Mouse (Mus musculus) left cerebral cortex, postnatal 36 days (tissue): ENCODE data around the gene Vwf. TPM values are rescaled to one million over a fixed set of nuclear protein-coding genes. Genes with fewer than 3 reads are reported as not detected.

Experiments
- DNase-seq, 2 experiments: peaks; one replicate each; pipeline ENCODE4 v3.0.0; 2021 to 2022; ENCODE audit warnings: low spot score in 2 of 2, mixed read lengths in 1 of 2
- intact Hi-C: fragments of 180-260 bp; cut with DNase I; formaldehyde crosslinking; loops from one replicate; pipeline ENCODE4 v1.15.1; 2025
- total RNA-seq, 2 experiments: library from RNA; stranded (reverse); gene quantifications; 2 replicates each; pipeline ENCODE4 v1.2.3; 2021

Vwf gene
- total RNA-seq, 2 experiments from 2014 or later = 15.4 to 18.6 TPM

- intact Hi-C loops = no loop called here
These were observed 143.6 kb downstream of the Vwf start, which contains the start of gene Ano2 for GRCm38 (mm10) chr6:125690057-125690703. TSS of gene Ano2 (plus strand) at chr6:125690419.

GRCm38 (mm10) chr6:125701146-125701545, 154.6 kb downstream of the Vwf start:
- DNase-seq = no peak
- intact Hi-C loops = no loop called here

More at GRCm38 (mm10) chr6:125690057-125690703, 143.6 kb downstream of the Vwf start, which contains the start of gene Ano2:
- DNase-seq = peak in 1 of 2 experiments; percentile 9

DNA sequence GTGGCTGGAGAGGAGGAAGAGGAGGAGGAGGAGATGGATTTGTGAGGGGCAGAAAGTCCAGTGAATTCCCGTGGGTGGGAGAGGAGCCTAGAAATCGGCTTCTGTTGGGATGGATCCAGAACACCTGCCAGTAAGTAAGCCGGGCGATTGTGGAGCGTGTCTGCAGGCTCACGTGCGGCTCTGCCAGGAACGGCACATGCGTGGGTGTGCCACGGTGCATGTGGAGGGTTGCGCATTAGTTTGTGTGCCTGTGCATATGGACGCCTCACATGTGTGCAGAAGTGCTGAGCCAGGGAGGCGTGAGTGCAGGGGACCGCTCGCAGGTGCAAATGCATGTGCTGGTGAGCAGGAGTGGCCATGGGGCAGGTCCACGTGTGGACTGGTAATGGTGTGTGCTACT, 164.7 kb downstream of the Vwf start:
- DNase-seq = peak; percentile 53 to 64
- intact Hi-C loops = no loop called here

- DNase-seq = no peak
- intact Hi-C loops = no loop called here
These were observed 179.8 kb downstream of the Vwf start for GRCm38 (mm10) chr6:125726408-125726807.

GRCm38 (mm10) chr6:125727484-125727911, 180.9 kb downstream of the Vwf start:
- intact Hi-C loops = no loop called here
- DNase-seq = no peak

DNA sequence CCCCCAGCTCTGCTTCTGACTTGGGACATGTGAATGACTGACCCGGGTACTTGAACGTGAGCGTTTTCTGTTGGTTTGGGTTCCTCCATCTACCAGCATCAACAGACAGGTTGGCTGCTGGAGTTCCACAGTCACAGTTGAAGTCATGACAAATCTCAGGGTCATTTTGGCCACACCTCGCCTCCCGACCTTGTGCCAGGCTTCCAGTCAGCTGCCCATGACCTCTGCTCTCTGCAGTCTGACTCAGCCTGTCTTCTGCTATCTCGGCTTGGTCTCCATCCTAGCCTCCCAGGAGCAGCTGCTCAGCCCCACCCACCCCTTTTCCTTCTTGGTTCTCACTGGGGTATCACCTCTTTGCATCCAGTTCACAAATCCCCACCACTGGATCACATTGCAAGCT, 182.9 kb downstream of the Vwf start:
- DNase-seq = no peak
- intact Hi-C loops = no loop called here

- intact Hi-C loops = no loop called here
These were observed 183.5 kb downstream of the Vwf start for GRCm38 (mm10) chr6:125729986-125730535.

More at GRCm38 (mm10) chr6:125729986-125730535, 183.5 kb downstream of the Vwf start:
- no peak for DNase-seq

Other genes starting within 250 kb of the Vwf start
- 1 to 10 TPM; 7.4 to 8.4 TPM for gene Ltbr, start 232.9 kb upstream of the Vwf start, total RNA-seq
- gene Scnn1a, start 226.1 kb upstream of the Vwf start, total RNA-seq = 1 to 10 TPM; 2.4 to 2.9 TPM
- 10 to 100 TPM; 11.1 to 11.8 TPM for gene Tnfrsf1a, start 197.4 kb upstream of the Vwf start, total RNA-seq
- under 1 TPM; 0.11 to 0.30 TPM for gene Plekhg6, start 166.0 kb upstream of the Vwf start, total RNA-seq
- gene Cd9, start 52.0 kb upstream of the Vwf start, total RNA-seq = 10 to 100 TPM; 42.0 to 54.3 TPM
- gene Ano2, start 143.6 kb downstream of the Vwf start, total RNA-seq = 1 to 10 TPM; 2.3 to 5.2 TPM